Mouse (Mus musculus) layer of hippocampus, adult 2 months (tissue): ENCODE results near the gene Rin1. TPM values are rescaled to one million over a fixed set of nuclear protein-coding genes. Genes with fewer than 3 reads are reported as not detected.
A peak's percentile ranks its signal among the peaks of the same experiment; 100 is the strongest.
"Not testable (repeated sequence)": the region's sequence is repeated elsewhere in the genome, so short reads cannot be mapped to it uniquely, and the experiment has no call there.

Source experiments
- DNase-seq, 2 experiments: peaks; one replicate each; pipeline ENCODE4 v3.0.0; 2022; ENCODE audit warnings: low spot score in 2 of 2
- H3K27ac ChIP-seq: fragments of 200-600 bp; 2 replicates; pipeline ENCODE4 v1.8.1; 2022
- H3K4me3 ChIP-seq: fragments of 200-600 bp; 2 replicates; pipeline ENCODE4 v1.8.1; 2022; ENCODE audit warnings: mild to moderate bottlenecking
- CTCF ChIP-seq: fragments of 200-600 bp; conservative IDR thresholded peaks from 2 replicates; pipeline ENCODE4 v1.8.1; 2022; ENCODE audit warnings: antibody characterized with exemption, mild to moderate bottlenecking, moderate library complexity
- long read RNA-seq, 2 experiments: library from polyadenylated mRNA; stranded (forward); transcript quantifications; one replicate each; pipeline ENCODE4 v2.0.0; 2021; ENCODE audit warnings: borderline mapping rate in 2 of 2
- total RNA-seq, 2 experiments: library from RNA; stranded (reverse); gene quantifications; 2 replicates each; pipeline ENCODE4 v1.2.3; 2021

The Rin1 gene
- 100 to 1,000 TPM; 117 to 119 TPM for total RNA-seq
- long read RNA-seq, experiment 1, full-length matches to known transcripts = 19 of 109 reads
- long read RNA-seq, experiment 1, partial matches to known transcripts = 66 of 109 reads
- long read RNA-seq, experiment 1, other reads (novel, unspliced or antisense) = 24 of 109 reads
- long read RNA-seq, experiment 2, full-length matches to known transcripts = 26 of 120 reads
- long read RNA-seq, experiment 2, partial matches to known transcripts = 41 of 120 reads
- long read RNA-seq, experiment 2, other reads (novel, unspliced or antisense) = 53 of 120 reads

DNA sequence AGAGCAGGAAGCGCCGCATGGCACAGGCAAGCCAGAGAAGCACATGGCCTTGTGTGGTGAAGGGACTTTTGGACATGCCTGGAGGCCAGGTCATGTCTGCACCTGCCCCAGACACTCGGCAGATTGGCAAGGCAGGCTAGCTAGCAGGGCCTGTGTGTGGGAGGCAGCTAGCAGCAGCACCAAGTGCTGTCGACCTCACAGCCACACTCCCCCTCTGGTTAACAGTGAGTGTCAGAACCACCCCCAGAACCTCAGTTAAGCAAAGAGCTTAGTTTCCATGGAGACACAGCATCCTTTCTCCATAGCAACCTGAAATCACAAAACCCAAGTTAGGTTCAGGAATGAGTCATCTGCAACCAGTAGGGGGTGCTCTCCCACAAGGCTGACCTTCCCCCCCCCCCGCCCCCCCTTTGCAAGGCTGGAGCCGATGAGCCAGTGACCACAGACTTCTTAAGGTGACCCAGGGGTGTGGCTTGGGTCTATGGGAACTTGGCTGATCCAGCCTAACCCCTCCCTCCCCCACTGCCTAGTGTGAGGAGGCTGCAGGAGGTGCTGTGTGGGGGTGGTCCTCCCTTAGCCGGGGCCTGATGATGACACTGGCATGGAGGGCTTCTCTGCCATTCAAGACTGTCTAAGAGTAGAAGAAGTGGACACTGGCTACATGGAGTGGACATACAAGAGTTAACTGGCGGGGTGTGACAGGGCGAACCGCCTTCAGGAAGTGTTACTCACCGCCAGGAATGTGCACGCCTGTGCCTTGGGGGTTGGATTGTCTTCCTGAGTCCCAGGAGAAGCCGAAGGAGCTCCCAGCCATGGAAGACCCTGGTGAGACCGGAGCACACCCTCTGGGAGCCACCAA lies at the start of gene Rin1:
Rin1 (plus strand) TSS at position 435 of the 859 bp plus-strand sequence.
- peak within 1 kb of the TSS; percentile 98 for H3K27ac ChIP-seq
- DNase-seq = peak; percentile 75 to 91
- peak within 1 kb of the TSS; percentile 65 for H3K4me3 ChIP-seq
- TF ChIP-seq CTCF = peak; percentile 82

DNA sequence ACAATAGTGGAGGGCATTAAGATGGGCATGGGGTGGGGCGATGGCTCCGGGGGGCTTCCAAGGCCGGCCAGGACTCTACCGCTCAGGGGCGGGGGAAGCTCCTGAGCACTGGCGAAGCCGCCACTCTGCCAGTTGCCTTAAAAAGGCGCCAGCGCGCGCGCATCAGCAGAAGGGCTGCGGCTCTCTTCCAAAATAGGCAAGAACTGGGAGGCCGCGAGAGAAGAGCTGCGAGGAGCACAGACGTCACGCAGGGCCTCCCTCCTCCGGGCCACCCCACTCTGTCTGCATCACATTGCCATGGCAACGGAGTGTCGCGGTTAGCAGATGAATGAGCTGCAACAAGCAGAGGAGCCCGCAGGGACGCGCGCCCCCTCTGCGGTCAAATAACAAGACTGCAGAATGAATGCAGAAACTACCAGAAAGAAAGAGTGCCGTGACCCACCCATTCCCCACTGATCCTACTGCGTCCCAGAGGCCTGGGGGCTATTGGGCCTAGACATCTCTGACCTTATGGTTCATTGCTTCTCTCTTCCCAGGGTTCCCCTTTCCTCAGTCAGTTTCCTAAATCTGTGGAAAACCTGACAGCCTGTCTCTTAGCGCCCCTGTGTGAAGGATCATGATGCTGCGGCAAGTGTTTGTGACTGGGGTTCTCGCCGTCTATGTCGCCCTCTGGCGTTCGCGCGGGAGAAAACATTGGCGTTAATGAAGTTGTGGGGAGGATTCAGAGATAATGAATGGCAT lies 48.4 kb upstream of the Rin1 start:
- peak overlapping the region; percentile 82 for H3K27ac ChIP-seq
- peak; percentile 85 for TF ChIP-seq CTCF
- H3K4me3 ChIP-seq = peak overlapping the region; percentile 31
- DNase-seq = peak; percentile 93 to 97

DNA sequence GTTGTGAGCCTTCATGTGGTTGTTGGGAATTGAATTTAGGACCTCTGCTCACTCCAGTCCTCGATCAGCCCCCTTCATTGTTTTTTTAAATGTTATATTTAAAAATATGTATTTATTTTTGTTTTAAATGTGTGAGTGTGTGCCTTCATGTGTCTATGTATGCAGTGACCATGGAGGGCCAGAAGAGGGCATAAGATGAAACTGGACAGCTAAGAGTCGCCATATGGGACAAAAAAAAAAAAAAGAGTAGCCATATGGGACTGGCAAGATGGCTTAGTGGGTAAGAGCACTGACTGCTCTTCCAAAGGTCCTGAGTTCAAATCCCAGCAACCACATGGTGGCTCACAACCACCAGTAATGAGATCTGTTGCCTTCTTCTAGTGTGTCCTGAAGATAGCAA lies 46.6 kb upstream of the Rin1 start:
- H3K27ac ChIP-seq, H3K4me3 ChIP-seq, DNase-seq: not testable (repeated sequence)
- peak; percentile 40 for TF ChIP-seq CTCF

DNA sequence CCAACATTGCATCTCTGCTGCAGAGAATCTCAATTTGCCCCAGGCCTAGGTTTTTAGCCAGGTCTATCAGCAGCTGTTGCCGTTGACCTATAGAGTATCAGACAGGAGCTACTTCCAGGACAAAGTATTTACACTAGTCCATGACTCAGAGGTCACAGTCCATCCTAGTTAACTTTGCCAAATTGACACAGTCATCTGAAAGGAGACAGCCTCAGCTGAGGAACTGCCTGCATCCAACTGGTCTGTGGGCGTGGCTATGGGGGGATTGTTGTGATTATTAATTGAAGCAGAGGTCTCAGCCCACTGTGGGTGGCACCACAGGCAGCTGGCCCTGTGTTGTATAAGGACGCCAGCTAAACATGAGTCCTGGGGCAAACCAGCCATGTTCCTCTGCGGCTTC lies 45.4 kb upstream of the Rin1 start:
- no peak for DNase-seq
- TF ChIP-seq CTCF = no peak
- Histone ChIP-seq H3K4me3 (no peak overlapping the region), H3K27ac (no peak overlapping the region)

DNA sequence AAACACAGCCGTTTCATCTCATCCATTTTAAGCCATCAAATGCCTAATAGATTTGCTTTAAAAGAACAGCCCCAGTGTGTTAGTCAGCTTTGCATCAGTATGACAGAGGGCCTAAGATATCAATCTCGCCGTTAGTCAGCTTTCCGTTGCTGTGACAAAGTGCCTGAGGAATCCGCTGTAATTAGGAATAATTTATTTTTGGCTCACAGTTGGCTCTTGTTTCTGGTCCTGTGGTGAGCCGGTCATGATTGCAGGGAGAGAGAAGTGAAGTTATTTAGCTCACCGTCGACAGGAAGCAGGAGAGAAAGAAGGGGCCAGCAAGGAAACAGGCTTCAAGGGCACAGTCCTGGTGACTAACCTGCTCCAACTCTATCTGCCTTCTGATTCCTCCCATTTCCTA lies 37.1 kb upstream of the Rin1 start:
- Histone ChIP-seq H3K4me3 (no peak overlapping the region), H3K27ac (no peak overlapping the region)
- TF ChIP-seq CTCF = no peak
- no peak for DNase-seq

DNA sequence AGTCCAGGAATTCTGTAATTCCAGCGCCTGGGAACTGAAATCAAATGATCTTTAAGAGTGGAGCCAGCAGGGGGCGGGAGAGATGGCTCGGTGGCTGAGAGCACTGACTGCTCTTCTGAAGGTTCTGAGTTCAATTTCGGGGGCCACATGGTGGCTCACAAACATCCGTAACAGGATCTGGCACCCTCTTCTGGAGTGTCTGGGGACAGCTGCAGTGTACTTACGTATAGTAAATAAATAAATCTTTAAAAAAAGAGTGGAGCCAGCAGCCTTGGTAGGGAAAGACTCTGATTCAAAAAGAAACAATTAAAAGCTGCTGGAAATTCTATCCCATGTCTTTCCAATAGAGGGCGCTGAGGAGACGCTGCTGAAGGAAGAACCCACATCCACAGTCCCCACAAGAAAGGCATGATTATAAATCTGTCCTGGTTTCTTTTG lies 35.3 kb upstream of the Rin1 start:
- peak; percentile 86 for TF ChIP-seq CTCF
- Histone ChIP-seq H3K4me3 (no peak overlapping the region), H3K27ac (no peak overlapping the region)
- DNase-seq = peak in 1 of 2 experiments; percentile 53

DNA sequence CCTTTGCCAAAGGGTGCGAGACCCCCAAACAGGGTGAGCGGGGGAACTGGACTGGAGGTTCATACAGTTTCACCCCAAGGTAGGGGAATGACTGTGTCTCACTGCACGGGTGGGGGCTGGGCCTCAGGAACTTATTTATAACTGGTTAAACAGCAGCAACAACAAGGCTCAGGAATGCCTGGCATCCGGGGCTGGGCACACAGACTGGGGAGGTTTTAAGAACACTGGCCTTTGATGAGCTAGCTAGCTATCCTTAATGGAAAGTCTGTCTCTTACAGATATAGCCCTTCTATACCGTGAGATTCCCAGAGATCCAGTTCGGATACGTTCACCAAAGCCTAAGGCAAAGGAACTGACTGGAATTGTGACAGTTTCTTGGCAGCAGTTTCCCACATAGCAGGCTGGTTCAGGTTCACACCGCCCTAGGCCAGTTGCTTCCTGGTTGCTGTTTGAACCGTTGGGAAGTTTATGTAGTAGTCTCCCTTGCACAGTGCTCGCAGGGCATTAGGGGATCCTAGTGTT lies 34.0 kb upstream of the Rin1 start:
- no peak for DNase-seq
- H3K27ac ChIP-seq = no peak overlapping the region
- TF ChIP-seq CTCF = no peak
- no peak overlapping the region for H3K4me3 ChIP-seq

DNA sequence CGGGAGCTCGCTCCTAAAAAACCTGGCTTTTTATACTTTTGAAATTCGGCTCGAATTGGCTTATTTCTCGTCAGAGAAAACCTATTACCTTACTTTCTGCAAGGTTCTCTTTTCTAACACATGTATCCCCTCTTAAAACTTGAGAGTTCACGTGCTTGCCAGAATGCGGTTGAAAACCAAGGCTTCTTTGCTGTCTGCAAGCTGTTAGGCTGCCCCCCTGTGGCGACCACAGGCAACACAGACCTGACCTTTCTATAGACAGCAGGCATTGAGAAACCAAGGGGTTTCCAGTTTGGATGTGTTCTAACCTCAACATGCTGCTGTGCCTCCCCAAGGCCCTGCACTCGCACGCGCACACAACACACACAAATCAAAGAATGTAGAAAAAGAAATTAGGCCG lies 33.5 kb upstream of the Rin1 start:
- no peak overlapping the region for H3K27ac ChIP-seq
- DNase-seq = peak in 1 of 2 experiments; percentile 59
- TF ChIP-seq CTCF = peak; percentile 93
- no peak overlapping the region for H3K4me3 ChIP-seq

DNA sequence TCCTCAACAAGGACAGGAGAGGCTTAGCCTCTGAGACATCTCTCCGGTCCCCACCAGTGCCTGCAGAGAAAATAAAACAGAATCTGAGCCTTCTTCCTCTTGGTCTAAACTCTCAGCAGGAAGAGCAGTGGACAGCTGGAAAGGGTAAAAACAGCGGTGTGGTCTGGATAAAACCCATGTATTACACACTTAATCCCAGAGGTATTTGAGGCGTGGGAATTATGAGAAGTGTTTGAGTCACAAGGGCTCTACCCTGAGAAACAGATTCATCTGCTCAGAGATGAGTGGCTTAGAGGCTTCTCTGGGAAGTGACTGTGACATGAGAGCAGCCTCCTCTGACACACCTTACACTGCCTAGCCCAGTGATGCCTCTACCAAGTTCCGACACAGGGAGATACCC lies 32.7 kb upstream of the Rin1 start:
- Histone ChIP-seq H3K27ac (no peak overlapping the region), H3K4me3 (no peak overlapping the region)
- no peak for TF ChIP-seq CTCF
- no peak for DNase-seq

DNA sequence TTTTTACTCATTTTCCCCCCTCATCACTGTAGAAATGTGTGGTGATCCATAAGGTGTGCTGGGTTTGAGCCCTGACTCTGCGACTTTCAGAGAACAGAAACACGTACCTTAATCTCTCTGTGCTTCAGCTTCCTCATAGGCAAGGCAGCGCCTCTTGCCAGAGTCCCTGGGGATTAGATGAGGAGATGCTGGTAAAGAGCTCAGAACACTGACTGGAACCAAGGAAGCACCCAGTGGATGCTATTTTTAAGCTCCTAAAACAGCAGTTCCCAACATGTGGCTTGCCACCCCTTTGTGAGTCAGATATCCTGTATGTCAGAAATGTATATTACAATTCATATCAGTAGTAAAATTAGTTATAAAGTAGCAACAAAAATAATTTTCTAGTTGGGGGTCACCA lies 32.1 kb upstream of the Rin1 start:
- TF ChIP-seq CTCF = no peak
- Histone ChIP-seq H3K4me3 (no peak overlapping the region), H3K27ac (no peak overlapping the region)
- DNase-seq = no peak

DNA sequence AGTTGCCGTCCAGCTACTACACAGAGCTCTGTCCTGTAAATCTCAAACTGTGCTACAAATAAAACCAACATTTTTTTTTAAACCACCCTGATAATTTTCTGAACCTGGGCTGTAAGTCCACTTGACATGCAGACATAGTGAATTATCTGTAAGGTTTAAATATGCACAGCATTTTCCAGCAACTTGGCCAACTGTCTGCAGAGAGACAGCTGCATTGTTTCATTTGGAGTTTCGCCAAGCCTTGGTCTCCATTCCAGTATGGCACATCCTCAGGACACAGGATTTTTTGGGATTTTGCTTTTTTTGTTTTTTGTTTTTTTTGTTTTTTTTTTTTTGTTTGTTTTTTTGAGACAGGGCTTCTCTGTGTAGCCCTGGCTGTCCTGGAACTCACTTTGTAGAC lies 28.9 kb upstream of the Rin1 start:
- no peak overlapping the region for H3K27ac ChIP-seq
- no peak for TF ChIP-seq CTCF
- DNase-seq = no peak

DNA sequence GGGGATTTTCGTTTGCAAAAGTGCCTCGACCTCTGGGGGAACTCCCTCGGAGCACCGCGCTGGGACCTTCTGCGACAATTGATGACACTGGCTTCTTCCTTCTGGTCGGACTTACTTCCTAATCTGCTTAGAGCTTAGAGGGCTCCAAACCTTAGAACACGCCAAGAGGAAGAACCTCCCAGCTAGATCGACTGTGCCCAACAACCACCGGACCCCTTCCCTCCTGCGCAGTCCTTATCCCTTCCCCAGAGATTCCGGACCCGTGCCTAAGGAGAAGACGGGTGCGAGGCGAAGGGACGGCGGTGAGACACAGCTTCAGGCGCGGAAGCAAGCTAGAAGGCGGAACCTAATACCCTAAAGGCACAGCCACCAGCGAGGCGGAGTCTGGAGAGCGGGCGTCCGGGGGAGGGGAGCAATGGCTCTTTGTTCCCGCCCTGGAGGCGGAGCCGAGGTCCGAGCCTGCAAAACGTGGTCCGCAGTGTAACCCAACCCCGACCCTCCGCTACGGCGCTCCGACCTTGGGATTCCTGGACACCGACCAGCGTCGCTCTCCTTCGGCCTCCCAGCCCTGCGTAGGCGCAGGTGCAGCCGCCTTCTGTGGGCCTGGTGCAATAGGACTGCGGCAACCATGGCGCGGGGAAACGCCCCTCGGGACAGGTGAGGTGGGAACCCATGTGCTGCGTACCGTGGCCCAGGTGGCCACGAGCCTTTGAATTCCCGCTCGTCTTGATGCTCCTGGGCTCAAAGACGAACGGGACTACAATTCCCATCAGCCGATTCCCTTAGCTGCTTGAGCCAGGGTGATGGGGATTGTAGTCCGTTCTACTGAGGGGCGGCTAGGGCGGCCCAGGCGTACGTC lies 26.4 kb upstream of the Rin1 start, which contains the start of gene Slc29a2:
Slc29a2 (plus strand) TSS at position 240 of the 859 bp plus-strand sequence.
- no peak for TF ChIP-seq CTCF
- peak within 1 kb of the TSS; percentile 90 for H3K27ac ChIP-seq
- peak within 1 kb of the TSS; percentile 89 for H3K4me3 ChIP-seq
- DNase-seq = peak; percentile 87 to 93

More for the DNA sequence above, 28.9 kb upstream of the Rin1 start:
- H3K4me3 ChIP-seq = no peak overlapping the region
